Mouse (Mus musculus) myocyte (in vitro differentiated cells): ENCODE data around the gene Tas2r102.

ENCODE experiments used
- MAX ChIP-seq: IDR thresholded peaks from one replicate; pipeline ENCODE4 v1.6.1; 2011; ENCODE audit warnings: low read depth, mild to moderate bottlenecking, control low read depth
- POLR2A ChIP-seq: IDR thresholded peaks from one replicate; pipeline ENCODE4 v1.6.1; 2011; ENCODE audit warnings: low read depth, mild to moderate bottlenecking, control low read depth, moderate library complexity; ENCODE audit not compliant: insufficient read length
- POLR2AphosphoS2 ChIP-seq: IDR thresholded peaks from one replicate; pipeline ENCODE4 v1.6.1; 2011; ENCODE audit warnings: low read depth, control low read depth; ENCODE audit not compliant: insufficient read length
- USF1 ChIP-seq: IDR thresholded peaks from one replicate; pipeline ENCODE4 v1.6.1; 2011; ENCODE audit warnings: low read depth, mild to moderate bottlenecking, control low read depth, moderate library complexity

DNA sequence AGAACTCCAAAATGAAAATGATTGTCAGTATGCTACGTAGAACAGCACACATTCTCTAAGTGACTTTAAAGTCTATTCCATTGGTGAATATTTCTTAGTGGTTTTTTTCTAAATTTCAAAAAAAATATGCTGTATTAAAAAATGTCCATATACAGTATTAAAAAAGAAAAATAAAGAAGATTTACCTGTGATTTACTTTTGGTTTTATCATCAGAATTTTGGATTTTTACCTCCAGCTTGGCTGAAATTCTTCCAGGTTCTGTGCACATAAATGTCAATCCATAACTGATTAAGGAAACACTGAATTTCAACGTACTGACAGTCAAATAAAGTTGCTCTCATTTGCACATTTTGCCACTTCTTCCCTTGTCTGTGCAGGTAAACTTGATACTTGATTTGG lies 24.0 kb upstream of the Tas2r102 start, which contains the start of gene Tas2r115:
- TF ChIP-seq POLR2AphosphoS2 (no peak), USF1 (no peak), MAX (no peak), POLR2A (no peak)
